ENCODE assay signal across 31 mouse cellular contexts in genomic region chr7:67401379-67401778, GRCm38 (mm10). TPM values are rescaled to one million over a fixed set of nuclear protein-coding genes. Genes with fewer than 3 reads are reported as not detected.
DNase-seq lines count a peak whose midpoint lies in the region; ATAC-seq and TF ChIP-seq lines count a peak whose summit lies in the region.
"Had no signal": no experiment of that assay in that cellular context is flagged by ENCODE, and none has a peak within 500 bp of the region (broad histone marks: within the 10 kb centered on the region; RNA-seq: fewer than 3 reads in every experiment).

No protein-coding gene starts in this region.

- no peak for TF ChIP-seq POLR2A in brain, embryonic 14.5 days (IDR thresholded peaks at IDR 0.05; ENCODE audit: borderline replicate concordance, extremely low read depth, insufficient read depth, insufficient read length, poor library complexity, severe bottlenecking)

- H3K9ac ChIP-seq in forebrain, embryonic 14.5 days (ENCODE audit: low read length), result no peak overlapping the region
- no peak overlapping the region for H3K9ac ChIP-seq in forebrain, embryonic 12.5 days
- no peak overlapping the region for H3K9ac ChIP-seq in kidney, embryonic 15.5 days
- H3K9ac ChIP-seq: forebrain, embryonic 13.5 days; hindbrain, embryonic 15.5 days; liver, embryonic 12.5 days; liver, postnatal 0 days had no signal

- H3K27me3 ChIP-seq in forebrain, embryonic 14.5 days (replicated peaks; ENCODE audit: control insufficient read depth, insufficient read depth, low read length), result no peaks in the 10 kb centered on the region
- no peaks in the 10 kb centered on the region for H3K27me3 ChIP-seq in forebrain, embryonic 12.5 days
- H3K27me3 ChIP-seq in kidney, embryonic 15.5 days, result no peaks in the 10 kb centered on the region
- H3K27me3 ChIP-seq: forebrain, embryonic 13.5 days; hindbrain, embryonic 15.5 days; liver, embryonic 12.5 days had no signal

- no peak overlapping the region for H3K4me2 ChIP-seq in forebrain, embryonic 14.5 days (ENCODE audit: low read length)
- H3K4me2 ChIP-seq in forebrain, embryonic 12.5 days, result no peak overlapping the region
- H3K4me2 ChIP-seq in kidney, embryonic 15.5 days, result no peak overlapping the region
- H3K4me2 ChIP-seq: forebrain, embryonic 13.5 days; hindbrain, embryonic 15.5 days; liver, embryonic 12.5 days had no signal

- no peak overlapping the region for H3K27ac ChIP-seq in forebrain, embryonic 14.5 days (ENCODE audit: low read depth, low read length)
- H3K27ac ChIP-seq in forebrain, embryonic 12.5 days, result no peak overlapping the region
- H3K27ac ChIP-seq in kidney, embryonic 15.5 days, result no peak overlapping the region
- H3K27ac ChIP-seq: forebrain, embryonic 13.5 days; heart, adult 2 months; hindbrain, embryonic 10.5 days; hindbrain, embryonic 15.5 days; liver, embryonic 12.5 days had no signal

- 63% methylated on average over 5 of the region's 5 CpGs for WGBS in forebrain, embryonic 14.5 days
- 57% methylated on average over 5 of the region's 5 CpGs for WGBS in forebrain, embryonic 12.5 days
- 61% methylated on average over 5 of the region's 5 CpGs for WGBS in kidney, embryonic 15.5 days

- ATAC-seq in forebrain, embryonic 14.5 days, result peak; percentile 34; the same call in 1 of the 2 replicates
- ATAC-seq in forebrain, embryonic 12.5 days (ENCODE audit: low FRiP score), result no peak
- ATAC-seq in kidney, embryonic 15.5 days (replicated peaks; ENCODE audit: low FRiP score), result no peak
- ATAC-seq: activated CD4-positive, CD25-positive, alpha-beta regulatory T cell, adult 4 months; CD4-positive, CD25-positive, alpha-beta regulatory T cell, adult 4 months; forebrain, embryonic 13.5 days; inflammation-experienced regulatory T-cells, adult 6 months; liver, embryonic 12.5 days; liver, postnatal 0 days had no signal

- no peaks in the 10 kb centered on the region for H3K36me3 ChIP-seq in forebrain, embryonic 14.5 days (ENCODE audit: control insufficient read depth, insufficient read depth, low read length)
- no peaks in the 10 kb centered on the region for H3K36me3 ChIP-seq in forebrain, embryonic 12.5 days (replicated peaks)
- no peaks in the 10 kb centered on the region for H3K36me3 ChIP-seq in kidney, embryonic 15.5 days
- H3K36me3 ChIP-seq: hindbrain, embryonic 10.5 days; hindbrain, embryonic 15.5 days; liver, embryonic 12.5 days had no signal

- no peaks in the 10 kb centered on the region for H3K4me1 ChIP-seq in forebrain, embryonic 14.5 days (ENCODE audit: control insufficient read depth, insufficient read depth, low read length)
- no peaks in the 10 kb centered on the region; the same call in 1 of the 2 replicates for H3K4me1 ChIP-seq in forebrain, embryonic 12.5 days
- no peaks in the 10 kb centered on the region for H3K4me1 ChIP-seq in kidney, embryonic 15.5 days
- H3K4me1 ChIP-seq: forebrain, embryonic 13.5 days; hindbrain, embryonic 10.5 days; hindbrain, embryonic 15.5 days; liver, embryonic 12.5 days had no signal

- no peaks in the 10 kb centered on the region for H3K9me3 ChIP-seq in forebrain, embryonic 14.5 days (replicated peaks; ENCODE audit: control insufficient read depth, low read length)
- H3K9me3 ChIP-seq in forebrain, embryonic 12.5 days, result no peaks in the 10 kb centered on the region
- no peaks in the 10 kb centered on the region for H3K9me3 ChIP-seq in kidney, embryonic 15.5 days (replicated peaks)
- H3K9me3 ChIP-seq: forebrain, embryonic 13.5 days; hindbrain, embryonic 10.5 days; hindbrain, embryonic 15.5 days; liver, embryonic 12.5 days had no signal

- DNase-seq in forebrain, embryonic 14.5 days (ENCODE audit: low spot score), result no peak
- peak; percentile 22 for DNase-seq in kidney, adult 9 months
- DNase-seq in lung, postnatal 36 days, result peak; percentile 10
- no peak for DNase-seq in lung, postnatal 25 days (ENCODE audit: low spot score)
- peak; percentile 22 for DNase-seq in brain, embryonic 14.5 days (ENCODE audit: low read depth)
- DNase-seq in spleen, postnatal 4 days (ENCODE audit: low spot score in 2 of 2), result no peak
- DNase-seq: adrenal gland, adult 8-10 months; cerebellum, adult 8-10 months; cerebellum, postnatal 25 days; heart, adult 2 months; heart, postnatal 14 days; kidney, adult 11 months; kidney, postnatal 4 days; layer of hippocampus, postnatal 36 days; left cerebral cortex, postnatal 4 days; liver, postnatal 0 days; midbrain, embryonic 14.5 days; retina, postnatal 1 day; right cerebral cortex, postnatal 14 days; thymus, postnatal 14 days had no signal

- no peak for TF ChIP-seq CTCF in brain, embryonic 14.5 days (IDR thresholded peaks at IDR 0.05; ENCODE audit: borderline replicate concordance, extremely low read depth, insufficient read depth, insufficient read length)

- no peak overlapping the region for H3K4me3 ChIP-seq in forebrain, embryonic 14.5 days (ENCODE audit: low read depth, low read length)
- no peak overlapping the region for H3K4me3 ChIP-seq in forebrain, embryonic 12.5 days (replicated peaks)
- H3K4me3 ChIP-seq in kidney, embryonic 15.5 days (replicated peaks), result no peak overlapping the region
- H3K4me3 ChIP-seq: erythroblast, embryonic 14.5 days; forebrain, embryonic 13.5 days; heart, adult 2 months; hindbrain, embryonic 10.5 days; hindbrain, embryonic 15.5 days; liver, embryonic 12.5 days; megakaryocyte, embryonic 14.5 days had no signal

RNA-seq across cellular contexts. Expression of gene Mef2a, which starts 28.7 kb away (rescaled TPM):
- 27.9 and 39.4 TPM in 2 replicates for polyA plus RNA-seq in forebrain, embryonic 14.5 days (2014; fragmentation: Nextera tagmentation; extraction: Ambion mirVana)
- 30.6 and 32.1 TPM in 2 replicates for polyA plus RNA-seq in forebrain, embryonic 12.5 days (2016; fragmentation: Nextera tagmentation; extraction: Ambion mirVana)
- polyA plus RNA-seq in kidney, embryonic 15.5 days (2015; fragmentation: Nextera tagmentation; extraction: Ambion mirVana), result 36.0 and 37.9 TPM in 2 replicates
- polyA plus RNA-seq in brain, embryonic 14.5 days (2012; rRNA removed), result 34.7 and 41.6 TPM in 2 replicates

Comparison
In these comparisons a context has a peak if more than half of its experiments do, and no peak if none do; other contexts are left out.
1. DNase-seq: peak in kidney, adult 9 months (single experiment), lung, postnatal 36 days (single experiment) and brain, embryonic 14.5 days (single experiment); none in forebrain, embryonic 14.5 days (single experiment), lung, postnatal 25 days (single experiment) and spleen, postnatal 4 days (0 of 2).